Mouse (Mus musculus) limb, embryonic 15.5 days (tissue): ENCODE measurements around the gene Cdk2ap1. TPM values are rescaled to one million over a fixed set of nuclear protein-coding genes. Genes with fewer than 3 reads are reported as not detected.
"Not testable (repeated sequence)": the region's sequence is repeated elsewhere in the genome, so short reads cannot be mapped to it uniquely, and the experiment has no call there.

Source experiments
- ATAC-seq: fragments of 200-750 bp; cut with Nextera tagmentation; 2 replicates; pipeline ENCODE4 v1.8.0; 2017; ENCODE audit warnings: low read depth, moderate TSS enrichment; ENCODE audit not compliant: insufficient number of reproducible peaks, low FRiP score, low TSS enrichment
- H3K27ac ChIP-seq: fragments of 300-500 bp; sonication (generic); 2 replicates; pipeline ENCODE4 v1.5.1; 2015; ENCODE audit warnings: moderate library complexity, mild to moderate bottlenecking, inconsistent platforms
- H3K27me3 ChIP-seq: fragments of 300-500 bp; sonication (generic); 2 replicates; pipeline ENCODE4 v1.6.1; 2015; ENCODE audit warnings: inconsistent platforms
- H3K36me3 ChIP-seq: fragments of 300-500 bp; sonication (generic); 2 replicates; pipeline ENCODE4 v1.6.1; 2015; ENCODE audit warnings: inconsistent platforms
- H3K4me1 ChIP-seq: fragments of 300-500 bp; sonication (generic); 2 replicates; pipeline ENCODE4 v1.6.1; 2015; ENCODE audit warnings: inconsistent platforms
- H3K4me2 ChIP-seq: fragments of 300-500 bp; sonication (generic); 2 replicates; pipeline ENCODE4 v1.6.1; 2015; ENCODE audit warnings: mild to moderate bottlenecking, inconsistent platforms
- H3K4me3 ChIP-seq: fragments of 300-500 bp; sonication (generic); 2 replicates; pipeline ENCODE4 v1.5.1; 2015; ENCODE audit warnings: mild to moderate bottlenecking, inconsistent platforms
- H3K9ac ChIP-seq: fragments of 300-500 bp; sonication (generic); 2 replicates; pipeline ENCODE4 v1.6.1; 2015; ENCODE audit warnings: inconsistent platforms
- H3K9me3 ChIP-seq: fragments of 300-500 bp; sonication (generic); 2 replicates; pipeline ENCODE4 v1.6.1; 2016; ENCODE audit warnings: inconsistent platforms
- WGBS: fragments of 180-500 bp; shearing (Covaris S2); methylation state at CpG from one replicate; pipeline ENCODE4 v1.1.7; 2015; 5-methylcytosine and 5-hydroxymethylcytosine counted together
- polyA plus RNA-seq: library from polyadenylated mRNA; unstranded; fragments of >200 nt; fragmentation: Nextera tagmentation; extraction: Ambion mirVana; gene quantifications from 2 replicates; pipeline ENCODE4 v1.2.1, GENCODE M21; 2015

Gene Cdk2ap1
- polyA plus RNA-seq, 1 experiment from 2014 or later: 37.7 TPM

DNA sequence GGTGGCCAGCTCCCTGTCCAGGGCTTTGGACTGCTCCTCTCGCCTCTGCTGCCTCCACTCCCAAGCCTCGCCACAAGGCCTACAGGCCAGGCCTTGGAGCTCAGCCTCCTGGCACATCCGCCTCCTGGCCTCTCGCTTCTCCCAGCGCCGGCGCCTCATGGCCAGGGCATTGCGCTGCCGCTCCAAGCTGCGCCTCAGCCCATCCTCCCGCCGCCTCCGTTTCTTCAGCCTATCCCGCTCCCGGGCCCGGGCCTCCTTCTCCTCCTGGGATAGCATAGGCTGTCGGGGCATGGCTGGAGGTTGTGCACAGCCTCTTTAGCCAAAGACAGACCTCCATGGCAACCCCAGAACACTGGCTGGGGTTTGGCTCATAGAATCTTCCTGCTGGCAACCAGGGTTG, 13.7 kb downstream of the Cdk2ap1 start:
- Histone ChIP-seq H3K27ac (peak overlapping the region; percentile 47; the same call in 1 of the 2 replicates), H3K4me2 (no peak overlapping the region), H3K4me1 (peaks cover 25% of the 10 kb centered on the region), H3K4me3 (no peak overlapping the region), H3K27me3 (no peaks in the 10 kb centered on the region), H3K9me3 (no peaks in the 10 kb centered on the region), H3K36me3 (peaks cover 42% of the 10 kb centered on the region), H3K9ac (no peak overlapping the region)
- 93% methylated on average over 17 of the region's 17 CpGs for WGBS
- no peak for ATAC-seq

DNA sequence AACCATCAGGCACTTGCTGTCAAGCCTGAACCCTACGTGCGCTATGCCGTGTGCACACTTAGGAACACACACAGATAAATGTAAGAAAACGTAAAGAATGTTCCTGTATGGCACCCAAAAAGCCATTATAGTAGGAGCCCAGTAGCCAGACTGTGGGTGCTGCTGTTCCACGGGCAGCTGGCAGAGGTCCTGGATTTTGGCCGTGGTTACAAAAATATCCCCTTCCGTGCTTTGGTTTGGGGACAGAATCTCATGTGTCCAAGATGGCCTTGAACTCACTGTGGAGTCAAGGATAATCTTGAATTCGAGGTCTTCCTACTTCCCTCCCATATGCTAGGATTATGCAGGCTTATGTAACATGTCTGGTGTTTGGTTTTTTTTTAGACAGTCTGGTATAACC, 20.0 kb downstream of the Cdk2ap1 start:
- no peak overlapping the region for H3K27ac ChIP-seq
- 73% methylated on average over 8 of the region's 8 CpGs for WGBS
- ATAC-seq: no peak

DNA sequence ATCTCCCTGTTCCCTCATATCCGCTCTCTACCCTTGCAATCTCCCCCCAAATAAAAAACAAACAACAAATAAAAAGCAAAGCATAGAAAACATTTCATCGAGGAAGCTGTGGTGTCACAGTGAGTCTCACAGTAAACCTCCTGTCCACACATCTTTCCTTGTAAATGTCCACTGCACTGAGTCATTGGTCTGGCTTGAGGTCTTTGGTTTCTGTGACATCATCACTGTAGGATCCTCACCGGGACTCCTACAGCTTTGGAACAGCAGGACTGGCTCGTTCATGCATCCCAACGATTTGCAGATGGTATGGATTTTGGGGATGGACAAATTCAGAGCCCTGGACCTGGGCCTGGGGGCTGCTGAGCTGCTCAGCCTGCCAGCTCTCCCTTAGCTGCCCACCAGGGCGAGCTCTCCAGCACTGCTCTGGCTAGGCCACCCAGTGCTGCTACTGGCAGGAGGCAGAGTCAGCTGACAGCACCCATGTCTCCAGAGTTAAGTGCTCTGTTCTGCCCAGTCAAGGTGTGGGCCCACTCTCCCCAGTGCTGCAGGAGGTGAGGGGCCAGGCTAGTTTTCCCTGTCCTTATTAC, 21.0 kb downstream of the Cdk2ap1 start:
- ATAC-seq, H3K4me2 ChIP-seq, H3K27me3 ChIP-seq, H3K4me3 ChIP-seq, H3K27ac ChIP-seq, H3K9me3 ChIP-seq, H3K9ac ChIP-seq: not testable (repeated sequence)
- Histone ChIP-seq H3K4me1 (peaks cover 26% of the 10 kb centered on the region), H3K36me3 (peaks cover 26% of the 10 kb centered on the region)
- WGBS: 55% methylated on average over 6 of the region's 6 CpGs

More for the DNA sequence above, 20.0 kb downstream of the Cdk2ap1 start:
- no peak overlapping the region for H3K4me3 ChIP-seq
- H3K27me3 ChIP-seq: no peaks in the 10 kb centered on the region
- H3K36me3 ChIP-seq: peaks cover 29% of the 10 kb centered on the region
- H3K4me1 ChIP-seq: peaks cover 21% of the 10 kb centered on the region
- H3K9me3 ChIP-seq: no peaks in the 10 kb centered on the region
- no peak overlapping the region for H3K9ac ChIP-seq
- no peak overlapping the region for H3K4me2 ChIP-seq

DNA sequence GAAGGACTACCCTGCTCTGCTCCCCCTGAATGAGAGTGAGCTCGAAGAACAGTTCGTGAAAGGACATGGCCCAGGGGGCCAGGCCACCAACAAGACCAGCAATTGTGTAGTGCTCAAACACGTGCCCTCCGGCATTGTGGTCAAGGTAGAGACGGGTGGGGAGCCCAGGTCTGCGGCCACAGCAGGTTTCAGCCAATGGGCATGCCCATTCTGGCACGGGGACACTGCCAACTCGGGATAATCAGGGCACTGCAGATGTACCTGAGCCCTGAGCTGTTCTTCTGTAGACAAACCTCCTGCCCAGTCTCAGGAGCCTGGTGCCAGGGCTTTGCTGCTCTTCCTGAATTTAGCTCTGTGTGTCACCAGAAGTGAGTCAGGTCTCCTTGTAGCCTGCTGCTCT, 24.1 kb downstream of the Cdk2ap1 start:
- WGBS: 77% methylated on average over 8 of the region's 8 CpGs
- Histone ChIP-seq H3K4me3 (no peak overlapping the region), H3K9me3 (no peaks in the 10 kb centered on the region), H3K36me3 (peaks cover 4% of the 10 kb centered on the region; the same call in 1 of the 2 replicates), H3K9ac (no peak overlapping the region), H3K4me2 (no peak overlapping the region), H3K27ac (peak overlapping the region; percentile 75), H3K27me3 (no peaks in the 10 kb centered on the region), H3K4me1 (peaks cover 26% of the 10 kb centered on the region)
- ATAC-seq: no peak

DNA sequence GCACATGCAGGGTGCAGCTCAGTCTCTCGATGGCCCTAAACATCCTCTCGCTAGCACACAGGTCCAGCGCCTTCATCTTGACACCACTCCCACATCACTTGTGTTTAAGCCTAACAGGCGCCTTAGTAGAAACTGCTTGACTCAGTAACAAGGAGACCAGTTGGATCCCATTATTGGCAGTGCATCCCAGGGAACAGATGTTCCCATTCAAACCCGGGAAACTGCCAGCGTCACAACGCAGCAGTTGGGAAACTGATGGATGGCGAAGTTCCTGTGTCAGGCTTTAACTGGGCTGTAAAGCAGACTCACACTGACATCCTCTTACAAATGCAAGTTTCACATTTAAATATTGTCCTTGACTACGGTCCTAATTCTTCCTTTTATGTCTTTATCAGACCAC, 25.0 kb downstream of the Cdk2ap1 start:
- H3K27me3 ChIP-seq: no peaks in the 10 kb centered on the region
- ATAC-seq: no peak
- 36% methylated on average over 9 of the region's 9 CpGs for WGBS
- no peak overlapping the region for H3K4me3 ChIP-seq
- H3K9ac ChIP-seq: no peak overlapping the region
- H3K4me2 ChIP-seq: no peak overlapping the region
- H3K27ac ChIP-seq: no peak overlapping the region
- peaks cover 26% of the 10 kb centered on the region for H3K4me1 ChIP-seq
- H3K9me3 ChIP-seq: no peaks in the 10 kb centered on the region
- no peaks in the 10 kb centered on the region; the same call in 1 of the 2 replicates for H3K36me3 ChIP-seq

DNA sequence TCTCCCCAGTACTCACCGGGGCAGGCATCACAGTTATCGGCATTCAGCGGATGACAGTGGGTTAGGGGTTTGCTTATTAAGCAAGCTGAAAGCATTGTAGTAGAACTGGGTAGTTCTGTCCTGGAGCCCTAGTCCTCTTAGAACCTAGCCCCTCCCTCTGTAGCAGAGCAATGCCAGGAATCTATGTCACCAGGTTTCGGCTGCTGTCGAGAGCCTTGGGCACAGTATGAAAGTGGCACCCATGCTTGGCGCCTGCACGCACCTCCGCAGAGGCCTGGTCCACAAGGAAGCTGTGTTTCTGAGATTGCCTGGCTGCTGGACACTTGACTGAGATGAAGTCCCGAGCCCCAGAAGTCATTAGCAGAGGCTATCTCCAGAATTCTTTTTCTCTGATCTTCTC, 25.8 kb downstream of the Cdk2ap1 start:
- Histone ChIP-seq H3K4me1 (peaks cover 26% of the 10 kb centered on the region), H3K4me3 (no peak overlapping the region)
- ATAC-seq: no peak

DNA sequence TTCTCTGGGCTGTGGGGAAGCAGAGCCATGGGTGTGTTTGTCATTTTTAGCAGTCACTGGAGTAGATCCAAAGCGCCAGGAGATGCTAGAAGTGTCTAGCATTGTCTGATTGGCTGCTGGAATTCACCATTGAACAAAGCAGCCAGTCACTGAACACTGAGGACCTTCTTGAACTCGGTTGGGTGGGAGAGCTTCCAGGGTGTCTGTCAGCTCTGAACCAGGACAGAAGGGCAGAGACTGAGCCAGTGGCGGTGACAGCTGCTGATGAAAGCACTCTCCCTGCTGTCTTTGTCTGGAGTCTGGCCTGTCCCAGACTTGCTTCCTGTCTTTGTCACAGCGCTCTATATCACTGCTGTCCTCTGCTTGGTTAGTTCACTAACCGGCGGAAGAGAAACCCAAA, 28.5 kb downstream of the Cdk2ap1 start:
- Histone ChIP-seq H3K4me2 (no peak overlapping the region), H3K27ac (0 out of 2 replicates have a peak overlapping the region, but pooled peaks have one; percentile 14), H3K4me3 (no peak overlapping the region), H3K9ac (no peak overlapping the region), H3K27me3 (no peaks in the 10 kb centered on the region), H3K9me3 (no peaks in the 10 kb centered on the region), H3K36me3 (no peaks in the 10 kb centered on the region), H3K4me1 (peaks cover 20% of the 10 kb centered on the region)
- WGBS: 53% methylated on average over 6 of the region's 6 CpGs
- no peak for ATAC-seq

More for the DNA sequence above, 25.8 kb downstream of the Cdk2ap1 start:
- Histone ChIP-seq H3K9me3 (no peaks in the 10 kb centered on the region), H3K4me2 (no peak overlapping the region), H3K9ac (no peak overlapping the region), H3K36me3 (no peaks in the 10 kb centered on the region), H3K27me3 (no peaks in the 10 kb centered on the region), H3K27ac (no peak overlapping the region)
- WGBS: 87% methylated on average over 9 of the region's 9 CpGs

DNA sequence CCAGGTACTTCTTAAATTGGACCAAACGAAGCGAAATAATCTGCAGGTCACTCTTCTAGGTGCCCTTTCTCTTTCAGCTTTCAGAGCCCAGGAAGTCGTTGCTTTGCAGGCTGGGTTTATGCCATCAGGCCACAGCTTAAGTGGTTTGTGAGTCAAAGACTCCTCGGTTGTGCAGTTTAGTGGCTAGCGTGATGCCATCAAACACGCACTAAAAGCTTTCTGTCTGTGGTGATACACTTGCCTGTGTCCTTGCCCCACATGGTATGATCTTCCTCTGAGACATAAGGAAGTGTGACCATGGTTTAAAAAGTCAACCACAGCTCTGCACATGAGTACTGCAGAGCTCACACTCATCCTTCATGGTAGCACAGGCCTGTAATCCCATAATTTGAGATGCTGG, 32.8 kb downstream of the Cdk2ap1 start:
- WGBS: 78% methylated on average over 6 of the region's 6 CpGs
- no peak for ATAC-seq

DNA sequence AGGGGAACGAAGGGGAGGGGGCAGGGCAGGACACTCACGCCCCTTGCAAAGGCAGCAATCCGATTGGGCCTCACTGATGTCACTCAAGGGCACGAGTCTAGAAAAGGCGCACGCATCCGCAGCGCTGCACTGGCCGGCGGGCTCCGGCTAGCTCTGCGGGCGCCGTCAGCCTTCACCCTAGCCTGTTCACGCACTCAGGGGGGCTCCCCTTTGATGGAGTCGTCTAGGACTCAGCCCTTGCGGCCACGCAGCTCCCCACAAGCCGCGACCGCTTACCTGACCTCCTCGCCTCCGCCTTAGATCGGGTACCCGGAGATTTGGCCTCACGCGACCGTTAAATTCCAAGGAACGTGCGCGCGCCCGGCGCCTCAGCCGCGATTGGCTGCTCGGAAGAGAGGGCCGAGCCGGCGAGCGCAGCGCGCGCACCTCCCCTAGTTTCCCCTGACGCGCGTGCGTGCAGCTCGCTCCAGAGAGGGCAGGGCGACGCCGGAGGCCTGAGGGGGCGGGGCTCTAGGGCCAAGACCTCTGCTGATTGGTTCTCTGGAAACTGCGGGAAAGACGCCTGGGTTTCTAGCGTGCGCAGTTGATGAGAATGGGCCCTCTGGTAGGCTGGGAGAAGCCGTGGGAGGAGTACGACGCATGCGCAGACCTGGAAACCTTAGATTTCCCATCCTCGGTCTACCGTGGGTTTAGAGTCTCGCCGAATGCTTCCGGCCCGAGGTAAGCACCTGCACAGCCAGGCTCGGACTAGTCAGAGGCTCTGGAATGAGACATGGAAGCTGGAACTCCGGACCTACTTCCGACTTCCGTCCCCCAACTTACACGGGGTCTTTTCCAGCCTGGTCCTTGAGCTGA, 35.1 kb downstream of the Cdk2ap1 start, which contains the start of the genes Mphosph9 and 2810006K23Rik:
Mphosph9 (minus strand) TSS at position 463 of the 855 bp plus-strand sequence.
2810006K23Rik (plus strand) TSS at position 580 of the 855 bp plus-strand sequence.
- peak within 1 kb of the TSS; percentile 75 for H3K4me3 ChIP-seq
- peaks cover 17% of the 10 kb centered on the region for H3K4me1 ChIP-seq
- H3K9ac ChIP-seq: peak within 1 kb of the TSS; percentile 67
- peak within 1 kb of the TSS; percentile 85 for H3K4me2 ChIP-seq
- no peaks in the 10 kb centered on the region for H3K27me3 ChIP-seq
- peak; percentile 98 for ATAC-seq
- under 1% methylated on average over 72 of the region's 72 CpGs for whole genome bisulfite sequencing
- H3K9me3 ChIP-seq: no peaks in the 10 kb centered on the region
- H3K36me3 ChIP-seq: peaks cover 8% of the 10 kb centered on the region
- H3K27ac ChIP-seq: peak within 1 kb of the TSS; percentile 97

More for the DNA sequence above, 32.8 kb downstream of the Cdk2ap1 start:
- Histone ChIP-seq H3K36me3 (no peaks in the 10 kb centered on the region), H3K4me2 (no peak overlapping the region), H3K4me1 (peaks cover 17% of the 10 kb centered on the region), H3K9me3 (no peaks in the 10 kb centered on the region), H3K27me3 (no peaks in the 10 kb centered on the region), H3K4me3 (no peak overlapping the region), H3K27ac (no peak overlapping the region), H3K9ac (no peak overlapping the region)

DNA sequence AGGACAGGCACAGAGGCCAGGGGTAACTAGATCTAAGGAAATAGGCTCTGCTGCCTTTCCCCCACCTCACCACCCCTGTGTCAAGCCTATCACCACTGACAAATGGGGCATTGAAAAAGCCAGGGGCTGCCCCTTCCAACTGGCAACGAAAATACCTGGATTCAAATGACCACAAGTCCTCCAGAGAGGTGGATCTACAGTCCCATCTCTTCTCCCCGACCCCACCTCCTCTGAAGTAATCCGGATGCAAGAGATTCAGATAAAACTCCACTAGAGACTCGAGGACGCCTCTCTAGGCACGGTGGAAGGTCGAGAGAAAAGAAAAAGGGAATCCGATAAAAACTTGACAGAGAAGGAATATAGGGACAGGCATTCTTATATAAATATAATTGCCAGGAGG, 36.1 kb downstream of the Cdk2ap1 start:
- Histone ChIP-seq H3K9me3 (no peaks in the 10 kb centered on the region), H3K4me3 (peak overlapping the region; percentile 75), H3K9ac (peak overlapping the region; percentile 67), H3K4me2 (peak overlapping the region; percentile 66), H3K27ac (peak overlapping the region; percentile 97; the same call in 1 of the 2 replicates), H3K27me3 (no peaks in the 10 kb centered on the region), H3K36me3 (peaks cover 8% of the 10 kb centered on the region), H3K4me1 (peaks cover 17% of the 10 kb centered on the region)
- WGBS: 2% methylated on average over 8 of the region's 8 CpGs
- ATAC-seq: no peak

DNA sequence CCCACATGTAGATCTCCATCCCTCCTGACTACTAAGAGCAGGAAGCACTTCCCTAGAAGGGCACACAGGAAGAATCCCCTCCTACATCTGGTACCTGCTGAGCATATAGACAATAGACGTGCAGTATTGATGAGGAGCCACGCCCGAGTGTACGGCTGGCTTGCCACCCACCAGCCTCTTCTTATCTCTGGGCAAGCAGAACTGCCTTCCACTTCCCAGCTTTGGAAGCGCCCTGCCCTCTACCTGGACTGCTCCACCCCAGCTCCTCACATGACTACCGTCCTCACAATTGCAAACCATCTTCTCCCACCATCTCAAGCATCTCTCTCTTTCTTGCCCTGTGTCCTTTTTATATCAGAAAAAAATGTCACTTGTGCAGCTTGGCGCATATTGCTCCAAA, 45.2 kb downstream of the Cdk2ap1 start:
- Histone ChIP-seq H3K27ac (no peak overlapping the region), H3K9me3 (no peaks in the 10 kb centered on the region), H3K4me2 (no peak overlapping the region), H3K4me1 (no peaks in the 10 kb centered on the region), H3K4me3 (no peak overlapping the region), H3K27me3 (no peaks in the 10 kb centered on the region), H3K9ac (no peak overlapping the region), H3K36me3 (peaks cover 49% of the 10 kb centered on the region)
- ATAC-seq: no peak
- 94% methylated on average over 7 of the region's 7 CpGs for whole genome bisulfite sequencing

DNA sequence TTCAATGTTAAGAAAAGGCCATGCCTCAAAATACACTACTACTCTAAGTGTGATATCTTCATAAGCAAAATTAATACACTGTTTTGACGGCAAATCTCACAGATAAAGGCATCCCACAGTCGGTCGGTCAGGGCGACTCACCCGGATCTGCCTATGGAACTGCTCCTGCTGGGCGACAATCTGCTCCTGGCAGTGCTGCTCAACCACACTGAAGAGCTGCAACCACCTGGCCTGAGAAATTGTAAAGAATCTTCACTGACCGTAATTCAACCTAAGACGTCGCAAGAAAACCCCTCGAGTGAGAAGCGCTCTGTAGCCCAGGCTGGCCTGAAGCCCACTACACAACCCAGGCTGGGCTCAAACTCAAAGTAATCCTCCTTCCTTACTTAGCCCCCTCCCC, 46.9 kb downstream of the Cdk2ap1 start:
- H3K27me3 ChIP-seq: no peaks in the 10 kb centered on the region

More for the DNA sequence above, 46.9 kb downstream of the Cdk2ap1 start:
- Histone ChIP-seq H3K27ac (no peak overlapping the region), H3K4me2 (no peak overlapping the region), H3K9ac (no peak overlapping the region), H3K36me3 (peaks cover 57% of the 10 kb centered on the region), H3K4me3 (no peak overlapping the region), H3K4me1 (no peaks in the 10 kb centered on the region), H3K9me3 (no peaks in the 10 kb centered on the region)
- ATAC-seq: no peak
- 92% methylated on average over 11 of the region's 11 CpGs for WGBS
